Mouse (Mus musculus): Measurements from ENCODE around the gene Gm12166. TPM values are rescaled to one million over a fixed set of nuclear protein-coding genes. Genes with fewer than 3 reads are reported as not detected.

Gm12166 gene
- polyA plus RNA-seq, 1 experiment, result not detected

DNA sequence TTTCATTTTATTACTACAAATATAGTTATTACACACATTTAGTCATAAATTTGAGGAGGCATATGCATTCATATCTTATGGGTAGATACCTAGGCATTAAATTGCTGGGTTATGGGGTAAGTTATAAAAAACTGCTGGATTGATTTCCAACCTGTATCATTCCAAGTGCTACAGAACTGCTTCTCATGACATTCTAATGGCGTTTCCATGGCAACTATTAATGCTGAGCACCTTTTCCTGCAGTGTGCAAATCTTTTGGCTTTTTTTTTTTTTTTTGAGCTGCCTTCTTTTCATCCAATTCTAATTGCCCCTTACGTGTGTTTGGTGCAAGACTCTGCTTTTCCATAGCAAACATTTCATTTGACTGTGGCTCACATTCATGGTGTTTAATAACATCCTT lies 22.1 kb downstream of the Gm12166 start:
- no peaks in the 10 kb centered on the region for H3K4me1 ChIP-seq (ENCODE audit: control insufficient read depth, insufficient read depth, low read length)
- H3K4me3 ChIP-seq (ENCODE audit: insufficient read depth, low read depth, low read length), result no peak overlapping the region
- no peak overlapping the region for H3K27ac ChIP-seq (ENCODE audit: insufficient read depth, low read depth, low read length)
- WGBS, result 64% methylated on average over 2 of the region's 2 CpGs
- TF ChIP-seq POLR2A (IDR thresholded peaks at IDR 0.05; ENCODE audit: insufficient read depth, low read depth, low read length), result no peak
- no peak for TF ChIP-seq CTCF (IDR thresholded peaks at IDR 0.05; ENCODE audit: insufficient read depth, low read depth, low read length)

DNA sequence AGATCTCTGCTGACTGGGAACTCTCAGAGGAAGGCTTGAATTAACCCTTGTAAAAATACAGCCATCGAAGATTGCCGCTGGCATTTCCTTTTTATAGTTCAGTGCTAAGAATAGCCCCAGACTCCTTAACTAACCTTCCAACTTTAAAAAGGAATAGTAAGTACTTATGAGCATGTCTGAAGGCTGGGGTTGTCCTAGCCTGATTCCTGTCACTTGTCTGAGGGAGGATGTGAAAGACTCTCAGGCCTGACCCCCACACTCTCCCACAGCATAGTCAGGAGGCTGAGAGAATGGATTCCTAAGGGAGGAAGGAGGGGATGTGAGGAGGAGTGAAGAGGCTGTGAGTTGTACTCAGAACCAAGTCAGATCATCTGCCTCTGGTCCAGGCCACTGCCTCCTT lies 22.6 kb downstream of the Gm12166 start:
- no peak overlapping the region for H3K27ac ChIP-seq (ENCODE audit: insufficient read depth, low read depth, low read length)
- 29% methylated on average over 2 of the region's 2 CpGs for WGBS
- TF ChIP-seq CTCF (IDR thresholded peaks at IDR 0.05; ENCODE audit: insufficient read depth, low read depth, low read length), result no peak
- no peak for TF ChIP-seq POLR2A (IDR thresholded peaks at IDR 0.05; ENCODE audit: insufficient read depth, low read depth, low read length)
- H3K4me3 ChIP-seq (ENCODE audit: insufficient read depth, low read depth, low read length), result no peak overlapping the region
- H3K4me1 ChIP-seq (ENCODE audit: control insufficient read depth, insufficient read depth, low read length), result no peaks in the 10 kb centered on the region

GRCm38 (mm10) chr11:46027952-46028814 lies 23.9 kb downstream of the Gm12166 start:
- H3K27ac ChIP-seq (ENCODE audit: insufficient read depth, low read depth, low read length), result no peak overlapping the region
- TF ChIP-seq POLR2A (IDR thresholded peaks at IDR 0.05; ENCODE audit: insufficient read depth, low read depth, low read length) (no peak), CTCF (IDR thresholded peaks at IDR 0.05; ENCODE audit: insufficient read depth, low read depth, low read length) (no peak)
- H3K4me3 ChIP-seq (ENCODE audit: insufficient read depth, low read depth, low read length), result no peak overlapping the region
- H3K4me1 ChIP-seq (ENCODE audit: control insufficient read depth, insufficient read depth, low read length), result no peaks in the 10 kb centered on the region
- WGBS, result 93% methylated on average over 6 of the region's 6 CpGs

DNA sequence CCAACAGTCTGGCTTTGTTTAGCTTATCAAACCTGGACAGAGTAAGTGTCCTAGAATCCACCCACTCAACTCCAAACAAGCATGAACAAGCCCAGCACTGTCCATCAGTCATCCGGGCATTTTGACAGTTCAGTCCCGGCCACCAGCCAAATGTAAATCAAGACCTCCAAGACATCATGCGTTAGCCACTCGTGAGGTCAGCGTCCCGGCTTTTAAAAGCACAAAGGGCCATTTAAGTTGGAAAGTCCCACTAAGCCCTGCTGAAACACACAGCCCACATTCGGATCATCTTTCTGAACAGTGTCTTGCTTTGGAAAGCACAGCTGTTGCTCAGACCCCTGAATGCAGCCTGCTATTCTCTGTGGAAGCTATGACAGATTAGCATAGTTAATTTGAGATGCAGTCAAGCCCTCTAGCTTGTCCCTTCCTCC lies 26.1 kb downstream of the Gm12166 start:
- no peak overlapping the region for H3K27ac ChIP-seq (ENCODE audit: insufficient read depth, low read depth, low read length)
- no peak for TF ChIP-seq POLR2A (IDR thresholded peaks at IDR 0.05; ENCODE audit: insufficient read depth, low read depth, low read length)
- TF ChIP-seq CTCF (IDR thresholded peaks at IDR 0.05; ENCODE audit: insufficient read depth, low read depth, low read length), result no peak
- 42% methylated on average over 7 of the region's 7 CpGs for WGBS
- no peak overlapping the region for H3K4me3 ChIP-seq (ENCODE audit: insufficient read depth, low read depth, low read length)
- H3K4me1 ChIP-seq (ENCODE audit: control insufficient read depth, insufficient read depth, low read length), result no peaks in the 10 kb centered on the region

DNA sequence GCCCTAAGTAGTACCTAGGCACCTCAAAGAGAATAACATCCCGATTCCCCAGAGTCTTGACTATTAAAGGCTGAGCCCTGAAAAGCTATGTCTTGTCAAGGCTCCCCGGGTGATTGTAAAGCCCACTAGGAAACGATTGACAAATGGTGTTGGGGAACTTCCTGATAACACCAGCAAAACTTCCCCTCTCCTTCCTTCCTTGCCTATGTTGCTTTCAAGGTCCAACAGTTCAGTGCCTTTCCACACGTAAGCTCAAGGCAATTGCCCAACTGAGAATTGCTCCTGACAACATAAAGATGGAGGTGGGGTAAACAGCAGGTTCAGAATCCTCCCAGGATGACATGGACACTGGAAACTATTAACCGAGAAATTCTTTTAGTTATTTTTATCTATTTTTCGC lies 29.1 kb downstream of the Gm12166 start:
- TF ChIP-seq CTCF (IDR thresholded peaks at IDR 0.05; ENCODE audit: insufficient read depth, low read depth, low read length), result no peak
- no peak for TF ChIP-seq POLR2A (IDR thresholded peaks at IDR 0.05; ENCODE audit: insufficient read depth, low read depth, low read length)
- no peak overlapping the region for H3K27ac ChIP-seq (ENCODE audit: insufficient read depth, low read depth, low read length)
- 91% methylated on average over 6 of the region's 6 CpGs for WGBS
- H3K4me1 ChIP-seq (ENCODE audit: control insufficient read depth, insufficient read depth, low read length), result no peaks in the 10 kb centered on the region
- H3K4me3 ChIP-seq (ENCODE audit: insufficient read depth, low read depth, low read length), result no peak overlapping the region

DNA sequence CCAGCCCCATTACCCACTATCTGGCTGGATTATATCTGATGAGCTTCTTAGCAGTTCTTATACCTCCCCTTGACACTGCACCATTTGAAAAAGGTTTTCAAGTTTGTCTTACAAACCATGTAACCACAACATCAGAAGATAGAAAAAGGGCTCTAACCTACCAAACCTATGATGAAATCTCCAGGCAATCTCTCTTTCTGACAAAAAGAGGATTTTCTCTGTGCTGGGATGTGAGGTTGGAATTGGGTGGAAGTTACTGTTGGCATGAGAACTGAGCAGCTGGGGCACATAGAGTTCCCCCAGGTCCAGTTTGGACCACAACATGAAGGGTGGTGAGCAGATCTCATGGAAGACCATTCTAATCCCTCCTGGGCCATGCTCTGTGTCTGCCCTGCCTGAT lies 30.3 kb downstream of the Gm12166 start:
- Histone ChIP-seq H3K27ac (ENCODE audit: insufficient read depth, low read depth, low read length) (no peak overlapping the region), H3K4me3 (ENCODE audit: insufficient read depth, low read depth, low read length) (no peak overlapping the region), H3K4me1 (ENCODE audit: control insufficient read depth, insufficient read depth, low read length) (no peaks in the 10 kb centered on the region)
- TF ChIP-seq POLR2A (IDR thresholded peaks at IDR 0.05; ENCODE audit: insufficient read depth, low read depth, low read length) (no peak), CTCF (IDR thresholded peaks at IDR 0.05; ENCODE audit: insufficient read depth, low read depth, low read length) (no peak)

GRCm38 (mm10) chr11:46020246-46020645 lies 31.9 kb downstream of the Gm12166 start:
- Histone ChIP-seq H3K27ac (ENCODE audit: insufficient read depth, low read depth, low read length) (no peak overlapping the region), H3K4me1 (ENCODE audit: control insufficient read depth, insufficient read depth, low read length) (no peaks in the 10 kb centered on the region), H3K4me3 (ENCODE audit: insufficient read depth, low read depth, low read length) (no peak overlapping the region)
- TF ChIP-seq POLR2A (IDR thresholded peaks at IDR 0.05; ENCODE audit: insufficient read depth, low read depth, low read length), result no peak
- TF ChIP-seq CTCF (IDR thresholded peaks at IDR 0.05; ENCODE audit: insufficient read depth, low read depth, low read length), result no peak
- WGBS, result 53% methylated on average over 1 of the region's 1 CpGs

DNA sequence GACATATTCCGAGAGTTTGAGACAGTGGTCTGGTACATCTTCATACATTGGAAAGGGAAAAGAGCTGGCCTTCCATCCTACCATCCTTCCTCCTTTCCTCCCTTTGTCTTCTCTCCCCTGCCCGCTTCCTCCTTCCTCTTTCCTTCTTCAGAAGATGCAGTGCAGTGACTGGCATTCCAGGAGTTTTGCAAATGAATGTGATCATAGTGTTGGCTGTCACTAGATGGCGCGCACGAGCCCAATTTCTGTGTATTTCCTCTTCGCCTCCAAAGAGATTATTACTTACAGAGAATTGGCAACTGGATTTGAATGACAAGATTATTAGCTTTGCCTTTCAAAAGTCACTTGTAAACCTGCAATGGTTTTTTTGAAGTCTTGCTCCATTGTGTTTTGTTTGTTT lies 36.1 kb downstream of the Gm12166 start:
- WGBS, result 21% methylated on average over 6 of the region's 6 CpGs
- H3K4me1 ChIP-seq (ENCODE audit: control insufficient read depth, insufficient read depth, low read length), result no peaks in the 10 kb centered on the region
- no peak overlapping the region for H3K4me3 ChIP-seq (ENCODE audit: insufficient read depth, low read depth, low read length)
- TF ChIP-seq POLR2A (IDR thresholded peaks at IDR 0.05; ENCODE audit: insufficient read depth, low read depth, low read length), result no peak
- no peak for TF ChIP-seq CTCF (IDR thresholded peaks at IDR 0.05; ENCODE audit: insufficient read depth, low read depth, low read length)
- no peak overlapping the region for H3K27ac ChIP-seq (ENCODE audit: insufficient read depth, low read depth, low read length)

Other genes starting within 250 kb of the Gm12166 start
- not detected in 2 replicates for gene Clint1, start 200.3 kb downstream of the Gm12166 start, polyA plus RNA-seq (2012; ENCODE audit: insufficient read depth, insufficient read length, low replicate concordance, missing spikeins)
- gene Lsm11, start 107.4 kb downstream of the Gm12166 start, polyA plus RNA-seq (2012; ENCODE audit: insufficient read depth, insufficient read length, low replicate concordance, missing spikeins), result not detected in 2 replicates
- gene Thg1l, start 96.8 kb downstream of the Gm12166 start, polyA plus RNA-seq (2012; ENCODE audit: insufficient read depth, insufficient read length, low replicate concordance, missing spikeins), result not detected in 2 replicates
- not detected in 2 replicates for gene Sox30, start 72.0 kb downstream of the Gm12166 start, polyA plus RNA-seq (2012; ENCODE audit: insufficient read depth, insufficient read length, low replicate concordance, missing spikeins)
- not detected in 2 replicates for gene Adam19, start 3.7 kb upstream of the Gm12166 start, polyA plus RNA-seq (2012; ENCODE audit: insufficient read depth, insufficient read length, low replicate concordance, missing spikeins)
- gene Nipal4, start 114.2 kb upstream of the Gm12166 start, polyA plus RNA-seq (2012; ENCODE audit: insufficient read depth, insufficient read length, low replicate concordance, missing spikeins), result not detected in 2 replicates
- not detected in 2 replicates for gene Fndc9, start 183.2 kb upstream of the Gm12166 start, polyA plus RNA-seq (2012; ENCODE audit: insufficient read depth, insufficient read length, low replicate concordance, missing spikeins)